Mouse (Mus musculus) activated CD4-positive, CD25-positive, alpha-beta regulatory T cell (primary cell): ENCODE data around the gene Kmt2d. TPM values are rescaled to one million over a fixed set of nuclear protein-coding genes. Genes with fewer than 3 reads are reported as not detected.

Experiments used
- polyA plus RNA-seq, 2 experiments: library from polyadenylated mRNA; unstranded; fragments of 100-300 nt; shearing (Covaris generic); gene quantifications; one replicate each; pipeline ENCODE4 v1.2.1; 2017

The Kmt2d gene
- 10 to 100 TPM; 22.6 to 25.2 TPM for polyA plus RNA-seq

DNA sequence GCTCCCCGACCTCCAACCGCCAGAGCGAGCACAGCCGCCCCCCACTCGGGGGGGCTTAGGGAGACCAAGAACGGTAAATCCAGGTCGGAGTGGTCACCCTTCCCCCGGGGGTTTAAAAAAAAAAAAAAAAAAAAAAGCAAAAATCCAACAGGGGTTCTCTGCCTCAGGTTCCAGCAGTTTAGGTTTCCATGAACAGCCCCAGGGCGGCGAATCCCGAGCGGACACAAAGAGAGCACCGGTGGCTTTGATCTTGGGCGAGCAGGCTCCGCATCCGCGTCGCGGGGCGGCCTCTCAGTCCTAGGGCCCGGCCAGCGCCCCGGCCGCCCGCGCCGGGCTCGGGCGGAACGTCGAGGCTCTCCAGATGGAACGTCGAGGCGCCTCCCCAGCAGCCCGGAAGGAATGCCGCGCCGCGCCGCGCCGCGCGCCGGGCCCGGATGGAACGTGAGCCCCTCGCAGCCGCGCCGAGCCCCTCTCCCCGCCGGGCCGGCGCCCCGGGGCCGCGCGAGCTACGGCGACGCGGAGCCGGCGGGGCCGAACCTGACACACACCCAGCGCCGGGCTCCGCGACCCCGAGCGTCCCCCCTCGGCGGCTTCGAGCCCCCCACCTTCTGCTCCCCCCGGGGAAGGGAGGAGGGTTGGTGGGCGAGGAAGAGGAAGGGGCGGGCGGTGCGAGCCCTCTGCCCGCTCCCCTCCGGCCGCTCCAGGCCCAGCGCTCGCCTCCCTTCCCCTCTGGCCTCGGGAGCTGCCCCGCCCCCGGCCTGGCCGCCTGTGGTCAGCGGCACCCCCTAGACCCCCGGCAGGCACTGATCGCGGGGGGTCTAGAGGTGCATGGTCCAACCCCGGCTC, at the start of gene Kmt2d:
Gene Kmt2d, minus strand, starts transcription at position 135 of the 846 bp plus-strand sequence.

GRCm38 (mm10) chr15:98917538-98918498, 46.8 kb upstream of the Kmt2d start, which contains the start of gene Lmbr1l:
TSS of gene Lmbr1l (minus strand) at chr15:98918231.

GRCm38 (mm10) chr15:98897928-98898800, 27.2 kb upstream of the Kmt2d start, which contains the start of gene Dhh:
TSS of gene Dhh (minus strand) at chr15:98898540.

DNA sequence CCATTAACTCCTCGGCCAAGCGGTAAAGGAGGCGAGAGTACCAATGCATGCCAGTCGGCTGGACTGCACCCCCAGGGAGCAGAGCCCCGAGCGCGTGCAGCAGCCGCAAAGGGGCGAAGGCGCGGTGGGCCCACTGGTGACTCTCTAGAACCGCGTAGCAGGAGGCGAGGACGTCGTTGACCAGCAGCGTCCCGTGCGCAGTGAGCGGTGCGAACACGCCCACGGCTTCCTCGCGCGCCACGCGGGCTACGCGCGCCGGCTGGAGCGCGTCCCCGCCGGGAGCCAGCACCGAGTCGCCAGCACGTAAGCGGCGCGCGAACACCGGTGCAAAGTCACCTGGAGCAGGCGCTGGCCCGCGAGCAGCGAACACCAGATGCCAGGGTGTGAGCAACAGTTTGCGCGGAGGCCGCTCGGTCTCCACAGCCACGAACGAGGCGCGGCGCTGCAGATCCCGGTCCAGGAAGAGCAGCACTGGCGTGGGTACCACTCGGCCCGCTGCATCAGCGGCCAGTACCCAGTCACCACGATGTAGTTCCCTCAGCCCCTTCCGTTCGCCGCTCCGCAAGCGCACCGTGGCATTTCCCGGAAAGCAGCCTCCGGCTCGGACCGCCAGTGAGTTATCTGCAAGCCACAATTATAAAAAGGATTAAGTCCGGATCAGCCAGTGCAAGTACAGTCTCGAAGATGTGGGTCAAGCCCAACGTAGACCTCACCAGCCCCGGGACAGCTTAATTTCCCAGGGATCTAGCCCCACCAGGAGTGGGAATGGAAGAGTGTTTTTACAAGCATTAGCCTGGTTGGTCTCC, 23.1 kb upstream of the Kmt2d start, which contains the start of gene Rhebl1:
Gene Rhebl1, minus strand, starts transcription at position 601 of the 806 bp plus-strand sequence.

GRCm38 (mm10) chr15:98830736-98831683, 40.0 kb downstream of the Kmt2d start, which contains the start of gene Prkag1:
TSS of gene Prkag1 (minus strand) at chr15:98831521.

GRCm38 (mm10) chr15:98809390-98809789, 61.6 kb downstream of the Kmt2d start, which contains the start of gene Ddn:
TSS of gene Ddn (minus strand) at chr15:98809490.

DNA sequence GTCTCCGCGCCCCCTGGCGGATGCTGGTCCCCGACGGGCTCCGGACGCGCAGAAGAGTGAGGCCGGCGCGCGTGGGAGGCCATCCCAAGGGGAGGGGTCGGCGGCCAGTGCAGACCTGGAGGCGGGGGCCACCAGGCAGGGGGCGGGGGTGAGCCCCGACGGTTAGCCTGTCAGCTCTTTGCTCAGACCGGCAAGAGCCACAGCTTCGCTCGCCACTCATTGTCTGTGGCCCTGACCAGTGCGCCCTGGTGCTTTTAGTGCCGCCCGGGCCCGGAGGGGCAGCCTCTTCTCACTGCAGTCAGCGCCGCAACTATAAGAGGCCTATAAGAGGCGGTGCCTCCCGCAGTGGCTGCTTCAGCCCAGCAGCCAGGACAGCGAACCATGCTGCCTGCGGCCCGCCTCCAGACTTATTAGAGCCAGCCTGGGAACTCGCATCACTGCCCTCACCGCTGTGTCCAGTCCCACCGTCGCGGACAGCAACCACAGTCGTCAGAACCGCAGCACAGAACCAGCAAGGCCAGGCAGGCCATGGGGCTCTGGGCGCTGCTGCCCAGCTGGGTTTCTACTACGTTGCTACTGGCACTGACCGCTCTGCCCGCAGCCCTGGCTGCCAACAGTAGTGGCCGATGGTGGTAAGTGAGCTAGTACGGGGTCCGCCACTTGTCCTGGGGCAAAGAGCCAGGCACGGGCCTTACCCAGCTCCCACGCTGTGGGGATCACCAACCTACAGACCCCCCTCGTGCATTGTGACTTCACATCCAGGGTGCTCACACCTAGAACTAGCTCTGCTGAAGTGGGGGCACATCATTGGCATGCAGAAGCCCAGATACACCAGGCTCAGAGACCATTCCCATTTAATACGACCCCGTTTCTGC, 81.1 kb downstream of the Kmt2d start, which contains the start of gene Wnt1:
Gene Wnt1, plus strand, starts transcription at position 197 of the 875 bp plus-strand sequence.

Other genes starting within 250 kb of the Kmt2d start
- 1 to 10 TPM in 1 of 2 experiments, under 1 TPM in 1; 0.43 to 5.3 TPM for gene Cacnb3, start 240.4 kb downstream of the Kmt2d start, polyA plus RNA-seq
- gene Ddx23, start 208.3 kb downstream of the Kmt2d start, polyA plus RNA-seq, result 10 to 100 TPM; 18.5 to 20.7 TPM
- 1 to 10 TPM in 1 of 2 experiments, under 1 TPM in 1; 0.31 to 1.2 TPM for gene Rnd1, start 193.7 kb downstream of the Kmt2d start, polyA plus RNA-seq
- under 1 TPM in 1 of 2 experiments, not detected in 1; 0.09 TPM for gene Ccdc65, start 163.0 kb downstream of the Kmt2d start, polyA plus RNA-seq
- gene Fkbp11, start 143.0 kb downstream of the Kmt2d start, polyA plus RNA-seq, result 1 to 10 TPM in 1 of 2 experiments, under 1 TPM in 1; 0.86 to 2.3 TPM
- 100 to 1,000 TPM; 104 to 127 TPM for gene Arf3, start 108.0 kb downstream of the Kmt2d start, polyA plus RNA-seq
- under 1 TPM; 0.26 to 0.27 TPM for gene Wnt10b, start 93.1 kb downstream of the Kmt2d start, polyA plus RNA-seq
- gene Wnt1, start 81.3 kb downstream of the Kmt2d start, polyA plus RNA-seq, result under 1 TPM in 1 of 2 experiments, not detected in 1; 0.10 TPM
- not detected for gene Ddn, start 61.7 kb downstream of the Kmt2d start, polyA plus RNA-seq
- 100 to 1,000 TPM; 113 to 114 TPM for gene Prkag1, start 39.7 kb downstream of the Kmt2d start, polyA plus RNA-seq
- 10 to 100 TPM; 10.6 to 13.1 TPM for gene Rhebl1, start 23.3 kb upstream of the Kmt2d start, polyA plus RNA-seq
- under 1 TPM; 0.05 to 0.32 TPM for gene Dhh, start 27.3 kb upstream of the Kmt2d start, polyA plus RNA-seq
- 10 to 100 TPM; 60.9 to 68.1 TPM for gene Lmbr1l, start 47.0 kb upstream of the Kmt2d start, polyA plus RNA-seq
- gene Tuba1b, start 63.4 kb upstream of the Kmt2d start, polyA plus RNA-seq, result 100 to 1,000 TPM; 391 to 489 TPM
- gene Gm49450, start 82.3 kb upstream of the Kmt2d start, polyA plus RNA-seq, result not detected
- gene Tuba1a, start 82.5 kb upstream of the Kmt2d start, polyA plus RNA-seq, result 100 to 1,000 TPM; 132 to 197 TPM
- 10 to 100 TPM; 53.1 to 68.1 TPM for gene Tuba1c, start 158.7 kb upstream of the Kmt2d start, polyA plus RNA-seq
- gene Prph, start 184.0 kb upstream of the Kmt2d start, polyA plus RNA-seq, result under 1 TPM in 1 of 2 experiments, not detected in 1; 0.36 TPM
- gene Troap, start 203.4 kb upstream of the Kmt2d start, polyA plus RNA-seq, result 1 to 10 TPM; 3.2 to 3.3 TPM
- gene C1ql4, start 216.6 kb upstream of the Kmt2d start, polyA plus RNA-seq, result under 1 TPM in 1 of 2 experiments, not detected in 1; 0.20 TPM
- under 1 TPM in 1 of 2 experiments, not detected in 1; 0.17 TPM for gene Dnajc22, start 222.0 kb upstream of the Kmt2d start, polyA plus RNA-seq